Mouse (Mus musculus) myocyte (in vitro differentiated cells): ENCODE measurements at regions not wholly inside any gene's neighbourhood (a gene's known extent, or its start where the extent isn't known, plus 50 kb on each side); places are given as distances from the start of the nearest gene placed in this dataset.

Experiments used
- MAX ChIP-seq: IDR thresholded peaks from one replicate; pipeline ENCODE4 v1.6.1; 2011; ENCODE audit warnings: low read depth, mild to moderate bottlenecking, control low read depth
- POLR2A ChIP-seq: IDR thresholded peaks from one replicate; pipeline ENCODE4 v1.6.1; 2011; ENCODE audit warnings: low read depth, mild to moderate bottlenecking, control low read depth, moderate library complexity; ENCODE audit not compliant: insufficient read length
- SRF ChIP-seq: IDR thresholded peaks from one replicate; pipeline ENCODE4 v1.6.1; 2011; ENCODE audit warnings: low read depth; ENCODE audit not compliant: control insufficient read depth, insufficient read length

DNA sequence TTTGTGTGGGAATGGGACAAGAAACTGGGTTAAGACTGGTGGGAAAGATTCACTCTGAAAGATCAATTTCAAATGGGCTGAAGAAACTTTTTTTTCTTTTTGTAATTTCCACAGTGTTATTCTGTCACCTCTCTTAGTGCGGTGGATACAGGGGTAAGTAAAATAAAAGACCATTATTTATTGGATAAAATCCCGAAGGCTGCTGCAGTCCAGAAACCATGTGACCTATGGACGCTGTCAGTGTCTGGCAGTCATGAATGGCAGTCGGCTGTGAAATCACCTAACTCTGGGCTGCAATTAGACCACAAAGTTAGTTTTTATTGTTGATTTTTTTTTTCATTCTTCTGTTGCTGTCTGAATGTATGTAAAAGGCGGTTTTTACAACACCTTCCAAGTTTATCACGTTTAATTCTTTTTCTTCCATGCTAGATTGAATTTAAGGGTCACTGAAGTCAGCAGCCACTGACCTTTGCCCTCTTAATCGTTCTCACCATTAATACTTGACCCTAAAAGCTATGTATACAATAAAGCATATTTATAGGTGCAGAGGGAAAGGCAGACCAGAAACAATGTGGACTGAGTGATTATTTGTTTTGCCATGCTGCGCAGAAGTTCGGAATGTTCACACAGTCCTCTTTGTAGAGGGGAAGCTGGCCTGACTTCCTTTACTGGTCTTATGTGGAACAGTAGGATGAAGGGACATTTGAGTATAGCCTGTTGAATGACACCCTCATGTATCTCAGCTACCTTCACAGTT is 182.7 kb downstream of the Bmp2 start:
- TF ChIP-seq POLR2A (no peak), MAX (no peak), SRF (no peak)
